Mouse (Mus musculus) midbrain, embryonic 16.5 days (tissue): ENCODE results near the gene Naglu. TPM values are rescaled to one million over a fixed set of nuclear protein-coding genes. Genes with fewer than 3 reads are reported as not detected.

Source experiments
- ATAC-seq: fragments of 200-750 bp; cut with Nextera tagmentation; 2 replicates; pipeline ENCODE4 v1.8.0; 2017; ENCODE audit warnings: moderate TSS enrichment
- H3K27ac ChIP-seq: fragments of 300-500 bp; sonication (generic); 2 replicates; pipeline ENCODE4 v1.5.1; 2014; ENCODE audit warnings: mild to moderate bottlenecking, low read length, mixed read lengths
- H3K27me3 ChIP-seq: fragments of 300-500 bp; sonication (generic); 2 replicates; pipeline ENCODE4 v1.6.1; 2014; ENCODE audit warnings: low read depth, low read length, mixed read lengths; ENCODE audit not compliant: control insufficient read depth, insufficient read depth
- H3K36me3 ChIP-seq: fragments of 300-500 bp; sonication (generic); 2 replicates; pipeline ENCODE4 v1.6.1; 2014; ENCODE audit warnings: mild to moderate bottlenecking, low read length, moderate library complexity, mixed read lengths; ENCODE audit not compliant: control insufficient read depth, insufficient read depth
- H3K4me1 ChIP-seq: fragments of 300-500 bp; sonication (generic); 2 replicates; pipeline ENCODE4 v1.6.1; 2014; ENCODE audit warnings: mild to moderate bottlenecking, low read length, mixed read lengths; ENCODE audit not compliant: control insufficient read depth, insufficient read depth
- H3K4me2 ChIP-seq: fragments of 300-500 bp; sonication (generic); 2 replicates; pipeline ENCODE4 v1.6.1; 2014; ENCODE audit warnings: mild to moderate bottlenecking, low read length, mixed read lengths
- H3K4me3 ChIP-seq: fragments of 300-500 bp; sonication (generic); 2 replicates; pipeline ENCODE4 v1.5.1; 2014; ENCODE audit warnings: low read depth, mild to moderate bottlenecking, low read length, moderate library complexity, mixed read lengths
- H3K9ac ChIP-seq: fragments of 300-500 bp; sonication (generic); 2 replicates; pipeline ENCODE4 v1.6.1; 2014; ENCODE audit warnings: low read depth, low read length, mixed read lengths
- H3K9me3 ChIP-seq: fragments of 300-500 bp; sonication (generic); replicated peaks from 2 replicates; pipeline ENCODE4 v1.6.1; 2014; ENCODE audit warnings: mild to moderate bottlenecking, low read length, mixed read lengths; ENCODE audit not compliant: control insufficient read depth, poor library complexity, severe bottlenecking
- WGBS: fragments of 180-500 bp; shearing (Covaris S2); extraction: QIAGEN DNeasy Blood & Tissue Kit; methylation state at CpG from one replicate; pipeline ENCODE4 v1.1.7; 2014; 5-methylcytosine and 5-hydroxymethylcytosine counted together
- polyA plus RNA-seq: library from polyadenylated mRNA; unstranded; fragments of >200 nt; fragmentation: Nextera tagmentation; extraction: Ambion mirVana; gene quantifications from 2 replicates; pipeline ENCODE4 v1.2.1, GENCODE M21; 2015

Gene Naglu
- polyA plus RNA-seq, 1 experiment from 2014 or later = 14.2 TPM

- Histone ChIP-seq H3K27me3 (no peaks in the 10 kb centered on the region), H3K9me3 (no peaks in the 10 kb centered on the region), H3K36me3 (no peaks in the 10 kb centered on the region; the same call in 1 of the 2 replicates), H3K9ac (no peak overlapping the region), H3K4me1 (peaks cover 11% of the 10 kb centered on the region), H3K27ac (no peak overlapping the region), H3K4me3 (no peak overlapping the region), H3K4me2 (no peak overlapping the region)
- WGBS = 74% methylated on average over 14 of the region's 14 CpGs
- no peak for ATAC-seq
These were observed 2.1 kb downstream of the Naglu start for GRCm38 (mm10) chr11:101071810-101072428.

GRCm38 (mm10) chr11:101078121-101078520 is 8.3 kb downstream of the Naglu start, which contains the start of gene Hsd17b1:
Hsd17b1 (plus strand) TSS chr11:101078411.
- H3K9me3 ChIP-seq = no peaks in the 10 kb centered on the region
- peaks cover 39% of the 10 kb centered on the region for H3K27me3 ChIP-seq
- no peaks in the 10 kb centered on the region; the same call in 1 of the 2 replicates for H3K36me3 ChIP-seq
- peaks cover 2% of the 10 kb centered on the region for H3K4me1 ChIP-seq
- 72% methylated on average over 9 of the region's 9 CpGs for WGBS
- H3K4me2 ChIP-seq = no peak within 1 kb of the TSS
- H3K9ac ChIP-seq = no peak within 1 kb of the TSS
- H3K27ac ChIP-seq = no peak within 1 kb of the TSS
- H3K4me3 ChIP-seq = no peak within 1 kb of the TSS
- ATAC-seq = no peak

- Histone ChIP-seq H3K9me3 (no peaks in the 10 kb centered on the region), H3K27me3 (peaks cover 39% of the 10 kb centered on the region), H3K4me3 (no peak overlapping the region), H3K27ac (no peak overlapping the region), H3K36me3 (peaks cover 2% of the 10 kb centered on the region; the same call in 1 of the 2 replicates), H3K9ac (no peak overlapping the region), H3K4me2 (no peak overlapping the region), H3K4me1 (peaks cover 11% of the 10 kb centered on the region)
- WGBS = 3% methylated on average over 26 of the region's 27 CpGs
- no peak for ATAC-seq
These were observed 9.9 kb downstream of the Naglu start for GRCm38 (mm10) chr11:101079746-101080145.

GRCm38 (mm10) chr11:101080421-101080820 is 10.6 kb downstream of the Naglu start:
- 63% methylated on average over 5 of the region's 5 CpGs for WGBS
- ATAC-seq = no peak
- peaks cover 11% of the 10 kb centered on the region for H3K4me1 ChIP-seq
- peaks cover 39% of the 10 kb centered on the region for H3K27me3 ChIP-seq
- no peaks in the 10 kb centered on the region for H3K9me3 ChIP-seq
- H3K9ac ChIP-seq = no peak overlapping the region
- H3K4me2 ChIP-seq = no peak overlapping the region
- peaks cover 4% of the 10 kb centered on the region; the same call in 1 of the 2 replicates for H3K36me3 ChIP-seq
- no peak overlapping the region for H3K4me3 ChIP-seq
- H3K27ac ChIP-seq = no peak overlapping the region

GRCm38 (mm10) chr11:101081659-101082058 is 11.8 kb downstream of the Naglu start:
- Histone ChIP-seq H3K9me3 (no peaks in the 10 kb centered on the region), H3K4me2 (peak overlapping the region; percentile 90), H3K4me3 (peak overlapping the region; percentile 84), H3K4me1 (peaks cover 20% of the 10 kb centered on the region), H3K27me3 (peaks cover 39% of the 10 kb centered on the region), H3K36me3 (peaks cover 4% of the 10 kb centered on the region; the same call in 1 of the 2 replicates), H3K9ac (peak overlapping the region; percentile 93), H3K27ac (peak overlapping the region; percentile 93)
- no peak for ATAC-seq
- 5% methylated on average over 10 of the region's 10 CpGs for WGBS

- peaks cover 36% of the 10 kb centered on the region for H3K27me3 ChIP-seq
- H3K9me3 ChIP-seq = no peaks in the 10 kb centered on the region
- peak; percentile 91 for ATAC-seq
- peak within 1 kb of the TSS; percentile 93 for H3K27ac ChIP-seq
- H3K4me1 ChIP-seq = peaks cover 20% of the 10 kb centered on the region
- H3K4me2 ChIP-seq = peak within 1 kb of the TSS; percentile 90
- WGBS = 0% methylated on average over 51 of the region's 51 CpGs
- peak within 1 kb of the TSS; percentile 93 for H3K9ac ChIP-seq
- 0 out of 2 replicates have a peak, but pooled peaks cover 4% of the 10 kb centered on the region for H3K36me3 ChIP-seq
- peak within 1 kb of the TSS; percentile 84 for H3K4me3 ChIP-seq
These were observed 12.6 kb downstream of the Naglu start, which contains the start of gene Coasy for GRCm38 (mm10) chr11:101082208-101083082. Coasy (plus strand) TSS chr11:101082565.

- 0 out of 2 replicates have a peak, but pooled peaks cover 4% of the 10 kb centered on the region for H3K36me3 ChIP-seq
- H3K9me3 ChIP-seq = no peaks in the 10 kb centered on the region
- H3K9ac ChIP-seq = peak overlapping the region; percentile 93
- peak overlapping the region; percentile 84 for H3K4me3 ChIP-seq
- peaks cover 27% of the 10 kb centered on the region for H3K4me1 ChIP-seq
- peaks cover 28% of the 10 kb centered on the region for H3K27me3 ChIP-seq
- peak overlapping the region; percentile 90 for H3K4me2 ChIP-seq
- peak overlapping the region; percentile 93 for H3K27ac ChIP-seq
- WGBS = 32% methylated on average over 19 of the region's 19 CpGs
- ATAC-seq = no peak; the same call in none of the 2 replicates
These were observed 13.4 kb downstream of the Naglu start for GRCm38 (mm10) chr11:101083083-101083697.

- 91% methylated on average over 14 of the region's 14 CpGs for WGBS
These were observed 14.4 kb downstream of the Naglu start for GRCm38 (mm10) chr11:101084246-101084645.

More at GRCm38 (mm10) chr11:101084246-101084645, 14.4 kb downstream of the Naglu start:
- Histone ChIP-seq H3K9ac (no peak overlapping the region), H3K27me3 (peaks cover 18% of the 10 kb centered on the region), H3K4me1 (peaks cover 32% of the 10 kb centered on the region), H3K4me3 (no peak overlapping the region), H3K27ac (no peak overlapping the region), H3K9me3 (no peaks in the 10 kb centered on the region), H3K4me2 (no peak overlapping the region), H3K36me3 (peaks cover 6% of the 10 kb centered on the region; the same call in 1 of the 2 replicates)
- ATAC-seq = no peak
